Mouse (Mus musculus) erythroblast, embryonic 14.5 days (primary cell): ENCODE results near the gene Pcyt2.

Experiments used
- GATA1 ChIP-seq: IDR thresholded peaks from 2 replicates; pipeline ENCODE4 v1.6.1; 2012; ENCODE audit warnings: low read length, inconsistent platforms, mixed read lengths
- TAL1 ChIP-seq: IDR thresholded peaks from 3 replicates; pipeline ENCODE4 v1.6.1; 2012; ENCODE audit warnings: low read length, inconsistent platforms, mixed read lengths

DNA sequence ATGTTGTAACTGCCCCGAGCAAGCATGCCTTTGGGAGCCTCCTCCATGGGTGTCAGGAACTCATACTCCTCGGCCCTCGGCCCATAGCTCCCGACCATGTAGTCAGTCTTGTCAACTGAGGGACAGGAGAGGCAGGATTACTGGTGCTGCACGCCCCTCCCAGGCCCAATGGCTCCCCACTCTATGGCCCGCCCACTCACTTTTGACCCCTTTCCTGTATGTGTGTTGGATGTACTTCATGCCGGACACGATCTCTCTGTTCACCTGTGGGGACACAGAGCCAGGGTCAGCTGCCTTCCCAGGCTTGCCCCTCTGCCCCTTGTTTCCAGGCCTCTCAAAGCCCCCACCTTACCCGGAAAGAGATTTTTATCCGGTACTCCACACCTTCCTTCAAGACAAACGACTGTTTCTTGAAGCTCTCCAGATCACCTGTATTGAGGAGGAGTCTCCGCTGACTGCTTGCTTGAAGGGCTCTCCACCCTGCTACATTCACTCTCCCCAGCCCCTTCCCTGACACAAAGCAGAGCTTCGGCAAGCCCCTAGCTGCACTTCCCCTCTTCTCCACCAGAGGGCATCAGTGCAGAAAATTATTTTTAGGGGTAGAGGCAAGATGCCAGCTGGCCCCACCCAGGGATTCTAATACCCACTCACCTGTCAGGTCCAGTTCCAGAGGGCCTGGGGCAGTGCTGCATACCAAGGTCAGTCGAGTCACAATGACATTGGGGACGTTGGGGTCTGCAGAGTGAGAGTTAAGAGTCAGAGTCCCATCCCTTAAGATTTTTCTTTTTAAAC is 38.2 kb downstream of the Pcyt2 start:
- TF ChIP-seq GATA1 (no peak), TAL1 (no peak)
